Mouse (Mus musculus) C2C12 (cell line): ENCODE results near the gene Tet3.

Source experiments
- CEBPB ChIP-seq: IDR thresholded peaks from one replicate; pipeline ENCODE4 v1.6.1; 2011; ENCODE audit warnings: low read depth, mild to moderate bottlenecking, control low read depth, moderate library complexity
- CTCF ChIP-seq: IDR thresholded peaks from one replicate; pipeline ENCODE4 v1.5.1; 2011; ENCODE audit not compliant: control insufficient read depth, insufficient read depth, insufficient read length
- MAX ChIP-seq: IDR thresholded peaks from one replicate; pipeline ENCODE4 v1.6.1; 2011; ENCODE audit warnings: mild to moderate bottlenecking, control low read depth
- USF1 ChIP-seq: IDR thresholded peaks from one replicate; pipeline ENCODE4 v1.6.1; 2011; ENCODE audit warnings: low read depth, mild to moderate bottlenecking, control low read depth, moderate library complexity

DNA sequence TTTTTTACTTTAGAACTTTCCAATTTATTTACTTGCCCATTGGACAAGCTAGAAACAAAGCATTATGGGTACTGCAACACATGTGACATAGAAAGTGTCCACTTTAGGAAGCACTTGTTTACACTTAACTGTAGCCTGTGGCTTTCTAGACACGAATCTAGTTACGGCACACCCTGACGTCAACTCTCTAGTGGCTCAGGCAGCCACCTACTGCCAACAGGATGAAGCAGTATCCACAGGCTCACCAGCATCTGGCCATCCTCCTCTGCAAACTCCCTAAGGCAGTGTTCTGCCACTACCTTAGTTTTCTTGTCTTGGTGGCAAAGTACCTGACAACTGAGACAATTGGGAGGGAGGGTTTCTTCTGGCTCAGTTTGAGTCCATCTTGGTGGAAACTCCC is 44.5 kb upstream of the Tet3 start:
- no peak for TF ChIP-seq CTCF
- TF ChIP-seq MAX: no peak
- no peak for TF ChIP-seq USF1
- TF ChIP-seq CEBPB: no peak
